Mouse (Mus musculus): ENCODE results near the gene Bcl9. TPM values are rescaled to one million over a fixed set of nuclear protein-coding genes. Genes with fewer than 3 reads are reported as not detected.

The Bcl9 gene
- polyA plus RNA-seq, 1 experiment from 2014 or later = 46.2 TPM

- no peak for ATAC-seq
- H3K4me2 ChIP-seq (replicated peaks) = no peak overlapping the region
- WGBS = 88% methylated on average over 8 of the region's 8 CpGs
- H3K4me3 ChIP-seq (replicated peaks) = no peak overlapping the region
- no peak overlapping the region for H3K27ac ChIP-seq
- H3K4me1 ChIP-seq (replicated peaks) = 0 out of 2 replicates have a peak, but pooled peaks cover 3% of the 10 kb centered on the region
- no peak overlapping the region for H3K9ac ChIP-seq
- no peaks in the 10 kb centered on the region for H3K27me3 ChIP-seq (replicated peaks)
- H3K36me3 ChIP-seq = no peaks in the 10 kb centered on the region
- H3K9me3 ChIP-seq = no peaks in the 10 kb centered on the region
Observed at GRCm38 (mm10) chr3:97196571-97196970, 101.1 kb downstream of the Bcl9 start.

GRCm38 (mm10) chr3:97185098-97185860 lies 112.4 kb downstream of the Bcl9 start:
- peak; percentile 48; the same call in 1 of the 2 replicates for ATAC-seq
- Histone ChIP-seq H3K9me3 (no peaks in the 10 kb centered on the region), H3K27ac (no peak overlapping the region), H3K4me3 (replicated peaks) (no peak overlapping the region), H3K4me2 (replicated peaks) (no peak overlapping the region), H3K9ac (no peak overlapping the region), H3K27me3 (replicated peaks) (no peaks in the 10 kb centered on the region), H3K36me3 (no peaks in the 10 kb centered on the region), H3K4me1 (replicated peaks) (no peaks in the 10 kb centered on the region)
- 36% methylated on average over 10 of the region's 10 CpGs for WGBS

GRCm38 (mm10) chr3:97183810-97184209 lies 113.9 kb downstream of the Bcl9 start:
- WGBS = 44% methylated on average over 3 of the region's 3 CpGs
- ATAC-seq = no peak

DNA sequence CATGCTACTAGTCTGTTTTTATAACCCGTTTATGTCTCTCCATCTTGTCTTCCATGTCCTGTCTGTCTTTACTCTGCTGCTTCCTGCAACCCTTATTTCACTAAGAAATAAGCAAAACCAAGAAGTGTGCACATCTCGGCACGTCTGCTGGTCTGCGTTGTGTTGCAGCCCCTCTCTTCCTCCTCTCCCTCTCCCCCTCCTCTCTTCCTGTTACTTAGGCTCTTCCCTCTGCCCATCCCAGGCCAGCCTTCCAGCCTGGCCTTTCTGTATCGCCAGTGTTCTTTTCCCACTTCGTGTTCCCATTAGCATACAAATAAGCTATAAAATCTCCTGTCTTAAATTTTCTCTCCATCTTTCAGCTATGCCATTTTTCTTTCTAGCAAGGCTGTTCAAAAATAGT lies 117.2 kb downstream of the Bcl9 start:
- Histone ChIP-seq H3K36me3 (peaks cover 6% of the 10 kb centered on the region), H3K4me1 (replicated peaks) (no peaks in the 10 kb centered on the region), H3K27me3 (replicated peaks) (no peaks in the 10 kb centered on the region), H3K9ac (no peak overlapping the region), H3K9me3 (no peaks in the 10 kb centered on the region), H3K4me3 (replicated peaks) (no peak overlapping the region), H3K27ac (no peak overlapping the region), H3K4me2 (replicated peaks) (0 out of 2 replicates have a peak overlapping the region, but pooled peaks have one; percentile 9)
- ATAC-seq = no peak
- WGBS = 31% methylated on average over 6 of the region's 6 CpGs

More at GRCm38 (mm10) chr3:97183810-97184209, 113.9 kb downstream of the Bcl9 start:
- H3K4me2 ChIP-seq (replicated peaks) = no peak overlapping the region
- no peaks in the 10 kb centered on the region for H3K4me1 ChIP-seq (replicated peaks)
- no peaks in the 10 kb centered on the region for H3K36me3 ChIP-seq
- no peak overlapping the region for H3K27ac ChIP-seq
- no peak overlapping the region for H3K9ac ChIP-seq
- no peaks in the 10 kb centered on the region for H3K27me3 ChIP-seq (replicated peaks)
- H3K4me3 ChIP-seq (replicated peaks) = no peak overlapping the region
- H3K9me3 ChIP-seq = no peaks in the 10 kb centered on the region

DNA sequence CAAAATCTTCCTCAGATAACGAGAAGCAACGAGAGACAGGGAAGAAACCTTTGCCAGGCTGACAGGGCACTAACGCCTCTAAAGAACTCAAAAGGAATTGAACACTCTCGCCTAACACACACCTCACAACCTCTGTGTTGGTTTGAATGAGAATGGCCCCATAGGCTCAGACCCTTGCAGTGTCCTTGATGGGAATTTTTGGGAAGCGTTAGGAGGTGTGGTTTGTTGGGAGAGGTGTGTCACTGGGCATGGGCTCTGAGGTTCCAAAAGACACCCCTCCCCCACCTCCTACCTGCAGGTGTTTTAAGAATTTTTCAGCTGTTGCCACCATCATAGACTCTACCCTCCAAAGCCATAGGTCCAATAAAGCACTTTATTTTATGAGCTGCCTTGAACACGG lies 118.8 kb downstream of the Bcl9 start:
- no peaks in the 10 kb centered on the region for H3K27me3 ChIP-seq (replicated peaks)
- no peaks in the 10 kb centered on the region for H3K9me3 ChIP-seq
- H3K36me3 ChIP-seq = peaks cover 6% of the 10 kb centered on the region
- H3K4me2 ChIP-seq (replicated peaks) = no peak overlapping the region
- no peak for ATAC-seq
- H3K4me3 ChIP-seq (replicated peaks) = no peak overlapping the region
- H3K4me1 ChIP-seq (replicated peaks) = no peaks in the 10 kb centered on the region
- 73% methylated on average over 6 of the region's 6 CpGs for WGBS
- H3K27ac ChIP-seq = no peak overlapping the region
- no peak overlapping the region for H3K9ac ChIP-seq

GRCm38 (mm10) chr3:97172632-97173031 lies 125.1 kb downstream of the Bcl9 start:
- WGBS = 85% methylated on average over 5 of the region's 5 CpGs
- Histone ChIP-seq H3K27ac (no peak overlapping the region), H3K4me1 (replicated peaks) (no peaks in the 10 kb centered on the region), H3K9me3 (no peaks in the 10 kb centered on the region), H3K9ac (no peak overlapping the region), H3K4me3 (replicated peaks) (no peak overlapping the region), H3K36me3 (peaks cover 5% of the 10 kb centered on the region; the same call in 1 of the 2 replicates), H3K4me2 (replicated peaks) (no peak overlapping the region), H3K27me3 (replicated peaks) (no peaks in the 10 kb centered on the region)
- no peak for ATAC-seq

- whole genome bisulfite sequencing = 74% methylated on average over 9 of the region's 9 CpGs
- H3K27ac ChIP-seq = no peak overlapping the region
Observed at GRCm38 (mm10) chr3:97172231-97172630, 125.5 kb downstream of the Bcl9 start.

GRCm38 (mm10) chr3:97171531-97171930 lies 126.2 kb downstream of the Bcl9 start:
- H3K4me1 ChIP-seq (replicated peaks) = no peaks in the 10 kb centered on the region
- no peaks in the 10 kb centered on the region for H3K9me3 ChIP-seq
- 72% methylated on average over 6 of the region's 6 CpGs for WGBS
- no peak for ATAC-seq
- H3K4me3 ChIP-seq (replicated peaks) = no peak overlapping the region
- H3K4me2 ChIP-seq (replicated peaks) = no peak overlapping the region
- H3K27ac ChIP-seq = no peak overlapping the region
- H3K36me3 ChIP-seq = peaks cover 2% of the 10 kb centered on the region; the same call in 1 of the 2 replicates
- no peak overlapping the region for H3K9ac ChIP-seq
- no peaks in the 10 kb centered on the region for H3K27me3 ChIP-seq (replicated peaks)

More at GRCm38 (mm10) chr3:97172231-97172630, 125.5 kb downstream of the Bcl9 start:
- Histone ChIP-seq H3K4me1 (replicated peaks) (no peaks in the 10 kb centered on the region), H3K9ac (no peak overlapping the region), H3K4me2 (replicated peaks) (no peak overlapping the region), H3K9me3 (no peaks in the 10 kb centered on the region), H3K36me3 (peaks cover 2% of the 10 kb centered on the region; the same call in 1 of the 2 replicates), H3K27me3 (replicated peaks) (no peaks in the 10 kb centered on the region), H3K4me3 (replicated peaks) (no peak overlapping the region)
- ATAC-seq = no peak

GRCm38 (mm10) chr3:97167126-97167525 lies 130.6 kb downstream of the Bcl9 start:
- peaks cover 2% of the 10 kb centered on the region; the same call in 1 of the 2 replicates for H3K36me3 ChIP-seq
- H3K9me3 ChIP-seq = no peaks in the 10 kb centered on the region
- H3K9ac ChIP-seq = no peak overlapping the region
- H3K4me2 ChIP-seq (replicated peaks) = no peak overlapping the region
- no peak overlapping the region for H3K27ac ChIP-seq
- WGBS = 69% methylated on average over 4 of the region's 4 CpGs
- H3K27me3 ChIP-seq (replicated peaks) = no peaks in the 10 kb centered on the region
- no peak overlapping the region for H3K4me3 ChIP-seq (replicated peaks)
- no peak for ATAC-seq
- H3K4me1 ChIP-seq (replicated peaks) = no peaks in the 10 kb centered on the region

DNA sequence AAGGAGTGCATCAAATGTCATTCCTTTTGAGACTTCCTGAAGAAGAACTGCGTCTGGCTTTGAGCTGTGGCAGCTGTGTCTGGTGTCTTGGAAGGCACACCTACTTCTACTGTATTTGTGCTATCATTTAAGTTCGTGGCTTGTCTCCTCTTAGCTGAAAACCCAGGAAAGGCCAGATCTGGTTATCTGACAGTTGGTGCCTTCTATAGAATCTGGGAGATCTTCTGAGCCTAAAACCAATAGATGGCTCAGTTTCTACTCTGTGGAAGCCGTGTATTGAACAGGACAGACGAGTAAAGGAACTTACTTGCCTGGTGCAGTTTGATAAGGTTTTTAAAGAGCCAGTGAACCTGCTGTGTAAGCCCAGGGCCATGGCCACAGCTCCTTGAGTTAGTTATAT lies 133.2 kb downstream of the Bcl9 start:
- H3K9ac ChIP-seq = no peak overlapping the region
- WGBS = 69% methylated on average over 4 of the region's 4 CpGs

GRCm38 (mm10) chr3:97161773-97162172 lies 135.9 kb downstream of the Bcl9 start:
- 66% methylated on average over 4 of the region's 4 CpGs for WGBS
- H3K4me3 ChIP-seq (replicated peaks) = no peak overlapping the region
- ATAC-seq = no peak
- no peaks in the 10 kb centered on the region for H3K36me3 ChIP-seq
- H3K4me1 ChIP-seq (replicated peaks) = peaks cover 12% of the 10 kb centered on the region
- no peaks in the 10 kb centered on the region for H3K9me3 ChIP-seq
- H3K4me2 ChIP-seq (replicated peaks) = no peak overlapping the region
- no peak overlapping the region for H3K27ac ChIP-seq
- H3K9ac ChIP-seq = no peak overlapping the region
- H3K27me3 ChIP-seq (replicated peaks) = no peaks in the 10 kb centered on the region

More for the DNA sequence above, 133.2 kb downstream of the Bcl9 start:
- Histone ChIP-seq H3K36me3 (peaks cover 2% of the 10 kb centered on the region; the same call in 1 of the 2 replicates), H3K27ac (no peak overlapping the region), H3K4me1 (replicated peaks) (peaks cover 10% of the 10 kb centered on the region), H3K4me2 (replicated peaks) (no peak overlapping the region), H3K27me3 (replicated peaks) (no peaks in the 10 kb centered on the region), H3K9me3 (no peaks in the 10 kb centered on the region), H3K4me3 (replicated peaks) (no peak overlapping the region)
- ATAC-seq = no peak

DNA sequence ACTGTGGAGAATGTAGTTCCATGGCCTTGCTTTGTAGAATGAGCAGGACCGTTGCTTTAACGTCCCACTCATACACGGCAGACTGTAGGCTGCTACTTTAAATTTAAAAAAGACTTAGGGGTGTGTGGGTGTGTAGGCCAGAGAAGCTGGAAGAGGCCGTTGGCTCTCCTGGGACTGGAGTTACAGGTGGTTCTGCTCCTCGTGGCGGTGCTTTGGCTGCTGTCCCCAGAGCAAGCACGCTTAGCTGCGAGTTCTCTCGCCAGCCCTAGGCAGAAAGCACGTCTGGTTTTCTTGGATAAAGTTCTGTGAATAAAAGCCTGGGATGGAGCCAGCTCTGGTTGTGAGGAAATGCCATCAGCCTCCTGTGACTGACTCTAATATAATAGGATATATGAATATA lies 136.8 kb downstream of the Bcl9 start:
- Histone ChIP-seq H3K27ac (no peak overlapping the region), H3K4me2 (replicated peaks) (no peak overlapping the region; the same call in 1 of the 2 replicates), H3K4me1 (replicated peaks) (peaks cover 12% of the 10 kb centered on the region), H3K9ac (no peak overlapping the region), H3K9me3 (no peaks in the 10 kb centered on the region), H3K4me3 (replicated peaks) (no peak overlapping the region), H3K27me3 (replicated peaks) (no peaks in the 10 kb centered on the region), H3K36me3 (no peaks in the 10 kb centered on the region)
- WGBS = 55% methylated on average over 10 of the region's 10 CpGs
- no peak for ATAC-seq

DNA sequence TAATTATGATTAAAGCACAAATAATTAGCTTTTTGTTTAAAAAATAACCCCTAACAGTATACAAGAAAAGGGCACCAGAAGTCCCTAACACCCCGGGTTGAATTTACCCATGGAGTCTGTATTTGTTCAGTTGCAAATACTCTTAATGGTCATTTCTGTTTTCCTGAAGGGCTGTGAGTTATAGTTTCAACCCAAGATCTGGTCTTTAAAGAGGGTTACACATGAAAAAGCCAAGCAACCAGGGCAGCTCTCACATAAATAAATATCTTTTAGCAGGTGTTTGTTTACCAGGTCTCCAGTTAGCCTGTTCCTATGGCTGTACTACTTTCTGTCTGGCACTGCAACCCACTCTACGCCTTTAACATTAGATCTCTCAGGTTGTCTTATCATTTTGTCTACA lies 137.7 kb downstream of the Bcl9 start:
- H3K4me1 ChIP-seq (replicated peaks) = peaks cover 12% of the 10 kb centered on the region
- no peak overlapping the region for H3K9ac ChIP-seq
- H3K9me3 ChIP-seq = no peaks in the 10 kb centered on the region
- peak overlapping the region; percentile 79 for H3K4me2 ChIP-seq (replicated peaks)
- 67% methylated on average over 2 of the region's 2 CpGs for WGBS
- no peak for ATAC-seq
- H3K4me3 ChIP-seq (replicated peaks) = no peak overlapping the region
- H3K27me3 ChIP-seq (replicated peaks) = no peaks in the 10 kb centered on the region
- H3K27ac ChIP-seq = no peak overlapping the region
- H3K36me3 ChIP-seq = no peaks in the 10 kb centered on the region
